Comparison of ENCODE assay signal across 7 mouse cellular contexts in the genomic region with DNA sequence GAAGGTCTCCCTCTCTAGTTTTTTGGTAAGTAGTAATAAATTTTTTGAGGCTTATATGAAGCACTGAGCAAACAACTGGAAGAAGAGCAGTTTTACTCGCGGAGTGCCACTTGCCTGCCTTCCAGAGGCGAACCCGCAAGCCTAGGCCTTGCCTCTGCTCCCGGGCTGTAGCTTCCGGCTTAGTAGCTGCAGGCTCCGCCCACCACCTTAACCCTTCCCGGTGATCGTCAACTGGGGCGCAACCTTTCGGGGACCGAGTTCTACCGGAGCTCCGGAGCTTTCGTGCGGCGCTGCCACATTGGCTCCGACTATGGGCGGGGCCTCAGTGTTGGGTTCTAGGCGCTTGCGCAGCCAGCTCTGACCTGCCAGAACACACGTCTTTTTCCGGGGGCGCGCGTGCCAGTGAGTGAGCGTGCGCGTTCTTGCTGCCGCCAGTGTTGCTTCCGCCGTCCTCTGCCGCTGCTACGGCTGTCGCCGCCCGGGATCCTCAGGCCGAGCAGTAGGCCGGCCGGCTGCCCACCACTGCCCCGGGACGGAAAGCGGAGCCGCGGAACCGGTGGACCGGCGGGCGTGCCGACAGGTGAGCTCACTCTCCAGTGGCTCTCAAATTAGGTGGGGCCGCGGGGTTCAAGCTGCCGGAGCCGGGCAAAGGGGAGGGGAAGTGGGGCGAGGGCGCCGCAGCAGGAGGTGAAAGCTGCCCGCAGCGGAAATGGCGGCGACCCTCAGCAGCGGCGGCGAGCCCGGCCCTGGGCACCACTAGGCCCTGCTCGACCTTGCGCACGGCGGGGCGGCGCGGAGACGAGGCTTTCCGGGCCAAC. TPM values are rescaled to one million over a fixed set of nuclear protein-coding genes. Genes with fewer than 3 reads are reported as not detected.
DNase-seq lines count a peak whose midpoint lies in the region; ATAC-seq lines count a peak whose summit lies in the region.

TSS of gene Dnajc5 (plus strand) at position 368 of the 818 bp plus-strand sequence.

- H3K36me3 ChIP-seq in intestine, embryonic 16.5 days (ENCODE audit: control insufficient read depth, insufficient read depth, low read length) = 0 out of 2 replicates have a peak, but pooled peaks cover 6% of the 10 kb centered on the region
- H3K36me3 ChIP-seq in midbrain, embryonic 11.5 days (ENCODE audit: control insufficient read depth, insufficient read depth, low read length) = peaks cover 1% of the 10 kb centered on the region

- H3K4me2 ChIP-seq in intestine, embryonic 16.5 days (ENCODE audit: low read depth, low read length) = peak within 1 kb of the TSS; percentile 70
- H3K4me2 ChIP-seq in midbrain, embryonic 11.5 days = peak within 1 kb of the TSS; percentile 59

- H3K27me3 ChIP-seq in intestine, embryonic 16.5 days (replicated peaks; ENCODE audit: control insufficient read depth, insufficient read depth, low read length) = no peaks in the 10 kb centered on the region
- no peaks in the 10 kb centered on the region for H3K27me3 ChIP-seq in midbrain, embryonic 11.5 days (ENCODE audit: control insufficient read depth, insufficient read depth, low read length)

- H3K9me3 ChIP-seq in intestine, embryonic 16.5 days (ENCODE audit: control insufficient read depth, low read length) = no peaks in the 10 kb centered on the region
- no peaks in the 10 kb centered on the region for H3K9me3 ChIP-seq in midbrain, embryonic 11.5 days (ENCODE audit: control insufficient read depth, low read length)

- peak within 1 kb of the TSS; percentile 92 for H3K4me3 ChIP-seq in intestine, embryonic 16.5 days (ENCODE audit: low read length)
- H3K4me3 ChIP-seq in midbrain, embryonic 11.5 days (ENCODE audit: low read depth, low read length) = peak within 1 kb of the TSS; percentile 87

- peak within 1 kb of the TSS; percentile 96 for H3K9ac ChIP-seq in intestine, embryonic 16.5 days (ENCODE audit: low read depth, low read length)
- H3K9ac ChIP-seq in midbrain, embryonic 11.5 days (ENCODE audit: low read length) = peak within 1 kb of the TSS; percentile 93

- peak within 1 kb of the TSS; percentile 99 for H3K27ac ChIP-seq in intestine, embryonic 16.5 days (ENCODE audit: low read length)
- peak within 1 kb of the TSS; percentile 96 for H3K27ac ChIP-seq in midbrain, embryonic 11.5 days (ENCODE audit: low read depth, low read length)

- ATAC-seq in intestine, embryonic 16.5 days = peak; percentile 98
- peak; percentile 97 for ATAC-seq in midbrain, embryonic 11.5 days (ENCODE audit: low FRiP score)

- H3K4me1 ChIP-seq in intestine, embryonic 16.5 days (ENCODE audit: control insufficient read depth, insufficient read depth, low read length) = peaks cover 19% of the 10 kb centered on the region
- peaks cover 15% of the 10 kb centered on the region for H3K4me1 ChIP-seq in midbrain, embryonic 11.5 days (ENCODE audit: control insufficient read depth, insufficient read depth, low read length)

- intact Hi-C loops in left cerebral cortex, postnatal 36 days (cut with DNase I) = loop anchor here (1.0 kb wide), 1 partner anchor 72 kb away; the partner anchor contains the start of gene Zfp512b

- WGBS in intestine, embryonic 16.5 days = under 1% methylated on average over 74 of the region's 74 CpGs
- WGBS in midbrain, embryonic 11.5 days = under 1% methylated on average over 74 of the region's 74 CpGs

- DNase-seq in adrenal gland, adult 8-10 months = peak; percentile 99
- DNase-seq in embryo, embryonic 9.5 days (ENCODE audit: extremely low spot score) = peak; percentile 97
- DNase-seq in gastrocnemius, postnatal 4 days (ENCODE audit: low spot score in 2 of 2) = peak; percentile 89 to 97
- peak; percentile 98 for DNase-seq in left cerebral cortex, postnatal 36 days (ENCODE audit: low spot score in 2 of 2)
- DNase-seq in midbrain, embryonic 11.5 days (ENCODE audit: low spot score, missing footprints) = peak; percentile 99
- DNase-seq in skeletal muscle tissue, adult 2 months (ENCODE audit: low read depth, low spot score) = peak; percentile 96

RNA-seq across cellular contexts. Expression of gene Dnajc5, which starts in this region (rescaled TPM):
- 100 to 1,000 TPM; 105 to 115 (median 108) TPM for total RNA-seq in adrenal gland, adult 8-10 months (2022)
- total RNA-seq in gastrocnemius, postnatal 4 days (2021) = 10 to 100 TPM; 84.7 to 88.0 TPM
- 73.5 and 74.1 TPM in 2 replicates for polyA plus RNA-seq in intestine, embryonic 16.5 days (2015; fragmentation: Nextera tagmentation; extraction: Ambion mirVana)
- total RNA-seq in left cerebral cortex, postnatal 36 days (2021) = 100 to 1,000 TPM; 285 to 305 TPM
- polyA plus RNA-seq in midbrain, embryonic 11.5 days (2014; fragmentation: Nextera tagmentation; extraction: Ambion mirVana) = 93.6 and 102 TPM in 2 replicates

Comparison
In these comparisons a context has a peak if more than half of its experiments do, and no peak if none do; other contexts are left out.
1. Peak in every context shown above with its lines: DNase-seq, ATAC-seq, H3K4me3 ChIP-seq and H3K27ac ChIP-seq.